Mouse (Mus musculus) monocyte, adult 2 months (primary cell): ENCODE results near the gene H2-Q1.
"Not testable (repeated sequence)": the region's sequence is repeated elsewhere in the genome, so short reads cannot be mapped to it uniquely, and the experiment has no call there.

Experiments used
- DNase-seq, 2 experiments: peaks; one replicate each; pipeline ENCODE4 v3.0.0; 2022; ENCODE audit warnings: low spot score in 2 of 2, low read depth in 1 of 2

H2-Q1 gene

GRCm38 (mm10) chr17:35320327-35321081 is at the start of gene H2-Q1:
Gene H2-Q1, plus strand, starts transcription at chr17:35320405.
- no peak for DNase-seq

DNA sequence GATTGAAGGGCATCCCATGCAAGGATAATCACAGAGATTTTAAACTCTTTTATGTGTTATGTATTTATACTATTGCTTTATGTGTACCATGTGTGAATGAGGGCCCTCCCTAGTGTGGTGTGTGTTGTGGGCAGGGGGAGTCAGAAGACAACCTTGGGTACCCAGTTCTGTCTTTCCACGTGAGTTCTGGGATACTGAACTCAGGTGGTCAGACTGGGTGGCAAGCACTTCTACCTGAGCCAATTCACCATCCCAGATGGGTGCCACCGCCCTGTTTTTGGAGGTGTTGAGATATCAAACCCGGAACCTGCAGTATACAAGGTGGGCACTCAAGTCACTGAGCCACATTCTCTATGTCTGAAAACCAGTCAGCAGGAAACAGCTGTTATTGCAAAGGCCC is 48.0 kb upstream of the H2-Q1 start:
- no peak for DNase-seq

DNA sequence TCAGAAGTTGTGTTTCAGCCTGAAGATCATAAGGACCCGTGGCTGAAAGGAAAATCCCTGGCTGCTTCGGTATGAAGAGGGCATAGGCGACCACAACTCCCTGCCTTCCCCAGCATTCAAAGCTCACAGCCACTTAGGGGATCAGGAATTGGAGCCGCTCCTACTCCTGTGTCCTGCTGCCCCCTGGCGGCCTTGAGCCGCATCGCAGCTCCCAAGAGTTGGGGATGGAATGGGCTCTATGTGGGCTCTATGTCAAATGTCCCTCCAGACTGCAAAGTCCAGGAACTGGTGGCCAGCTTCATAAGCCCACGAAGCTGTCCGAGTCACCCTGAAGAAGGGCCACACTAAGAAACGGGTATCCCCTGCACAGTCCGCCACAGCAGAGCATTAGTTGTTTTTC is 45.4 kb upstream of the H2-Q1 start:
- DNase-seq = peak; percentile 67 to 81

GRCm38 (mm10) chr17:35276304-35276864 is 43.8 kb upstream of the H2-Q1 start:
- DNase-seq = no peak

DNA sequence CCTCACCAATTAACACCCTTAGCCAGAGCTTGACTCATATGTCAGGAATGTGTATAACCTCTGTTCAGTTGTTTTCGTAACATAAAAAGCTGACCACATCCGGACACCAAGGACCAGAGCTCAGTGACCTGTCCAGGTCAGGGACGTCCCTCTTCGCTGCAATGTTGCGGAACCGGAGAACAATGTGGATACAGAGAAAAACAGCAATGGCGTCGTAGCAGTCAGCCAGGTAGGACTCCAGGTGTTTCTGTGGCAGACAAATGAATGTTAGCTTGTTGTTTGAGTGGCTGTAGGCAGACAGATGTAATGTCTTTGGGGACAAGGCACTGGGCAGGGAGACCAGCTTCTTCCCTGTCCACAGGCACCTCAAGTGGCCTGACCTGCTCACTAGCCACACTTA is 42.2 kb upstream of the H2-Q1 start:
- DNase-seq = no peak

DNA sequence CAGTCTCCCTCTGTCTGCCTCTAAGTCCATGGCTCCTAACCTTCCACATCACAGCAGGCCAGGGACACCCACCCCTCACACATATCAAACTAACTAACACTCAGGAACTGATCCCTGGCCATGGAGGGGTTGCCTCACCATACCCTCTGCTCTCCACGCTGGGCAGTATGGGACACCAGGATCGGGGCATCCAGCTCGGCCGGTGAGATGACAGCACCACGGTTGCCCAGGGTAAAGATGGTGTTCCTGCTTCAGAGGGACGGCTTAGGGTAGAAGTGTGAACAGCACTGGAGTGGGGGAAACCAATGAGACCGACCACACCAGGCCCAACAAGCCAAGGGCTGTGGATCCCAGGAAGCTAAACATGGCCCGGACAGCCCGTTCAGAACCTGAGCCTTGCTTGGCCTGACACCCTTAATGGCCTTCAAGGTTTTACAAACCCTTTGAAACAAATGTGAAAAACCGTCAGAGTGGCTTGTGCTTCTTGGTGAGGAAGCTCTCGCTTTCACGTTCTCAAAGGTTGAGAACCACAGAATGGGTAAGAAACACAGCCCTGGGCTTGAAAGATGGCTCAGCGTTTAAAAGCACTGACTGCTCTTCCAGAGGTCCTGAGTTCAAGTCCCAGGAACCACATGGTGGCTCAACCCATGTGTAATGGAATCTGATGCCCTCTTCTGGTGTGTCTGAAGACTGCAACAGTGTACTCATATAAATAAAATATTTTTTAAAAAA is 41.1 kb upstream of the H2-Q1 start:
- no peak for DNase-seq

- DNase-seq = no peak
Measured at GRCm38 (mm10) chr17:35280276-35280675, 39.9 kb upstream of the H2-Q1 start.

GRCm38 (mm10) chr17:35285431-35285830 is 34.8 kb upstream of the H2-Q1 start:
- no peak for DNase-seq

DNA sequence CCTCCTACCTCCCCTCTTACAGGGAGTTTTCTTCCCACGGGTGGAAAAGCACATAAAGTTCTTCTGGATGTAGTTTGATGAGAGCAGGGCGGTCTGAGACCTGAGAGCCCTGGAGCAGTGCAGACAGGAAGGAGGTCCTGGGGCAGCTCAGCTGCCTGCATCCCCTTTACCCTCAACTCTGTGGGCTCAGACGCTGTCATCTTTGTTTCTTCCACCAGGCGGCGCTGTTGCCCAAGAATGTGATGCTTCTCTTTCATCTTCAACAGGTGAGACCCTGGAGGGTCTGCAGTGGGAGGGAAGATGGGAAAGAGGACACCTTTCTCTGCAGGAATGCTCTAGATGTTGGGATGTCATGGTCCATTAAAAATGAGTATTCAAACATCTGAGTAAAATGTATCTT is 24.4 kb upstream of the H2-Q1 start:
- peak; percentile 23 to 65 for DNase-seq

DNA sequence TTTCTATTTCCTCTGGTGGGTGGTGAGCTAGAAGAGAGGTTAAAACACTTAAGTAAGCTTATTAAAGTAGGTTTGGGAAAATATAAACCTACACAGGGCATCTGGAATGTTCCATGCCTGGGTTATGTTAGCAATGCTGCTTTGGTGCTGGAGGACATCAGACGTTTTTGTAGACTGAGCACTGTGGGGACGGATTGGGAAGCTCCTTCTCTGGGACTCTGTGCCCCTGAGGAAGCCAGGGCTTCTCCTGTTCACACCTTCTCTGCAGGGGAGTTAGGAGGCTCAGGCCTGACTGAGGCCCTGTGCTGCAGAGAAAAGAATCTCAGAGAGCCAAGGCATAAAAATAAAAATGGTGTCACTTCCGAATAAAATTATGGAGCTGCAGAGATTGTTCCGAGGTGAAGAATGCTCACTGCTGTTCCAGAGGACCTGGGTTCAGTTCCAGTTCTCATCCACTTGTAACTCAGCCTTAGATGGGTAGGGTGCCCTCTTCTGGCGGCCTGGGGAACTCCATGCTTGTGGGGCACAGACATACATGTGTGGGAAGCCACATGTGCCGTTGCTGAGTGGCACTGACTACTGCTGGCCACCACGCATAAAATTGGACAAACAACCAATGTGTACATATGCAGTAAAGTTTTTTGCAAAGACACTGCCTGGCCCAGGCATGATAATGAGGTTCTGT is 19.8 kb upstream of the H2-Q1 start:
- not testable (repeated sequence) for DNase-seq

DNA sequence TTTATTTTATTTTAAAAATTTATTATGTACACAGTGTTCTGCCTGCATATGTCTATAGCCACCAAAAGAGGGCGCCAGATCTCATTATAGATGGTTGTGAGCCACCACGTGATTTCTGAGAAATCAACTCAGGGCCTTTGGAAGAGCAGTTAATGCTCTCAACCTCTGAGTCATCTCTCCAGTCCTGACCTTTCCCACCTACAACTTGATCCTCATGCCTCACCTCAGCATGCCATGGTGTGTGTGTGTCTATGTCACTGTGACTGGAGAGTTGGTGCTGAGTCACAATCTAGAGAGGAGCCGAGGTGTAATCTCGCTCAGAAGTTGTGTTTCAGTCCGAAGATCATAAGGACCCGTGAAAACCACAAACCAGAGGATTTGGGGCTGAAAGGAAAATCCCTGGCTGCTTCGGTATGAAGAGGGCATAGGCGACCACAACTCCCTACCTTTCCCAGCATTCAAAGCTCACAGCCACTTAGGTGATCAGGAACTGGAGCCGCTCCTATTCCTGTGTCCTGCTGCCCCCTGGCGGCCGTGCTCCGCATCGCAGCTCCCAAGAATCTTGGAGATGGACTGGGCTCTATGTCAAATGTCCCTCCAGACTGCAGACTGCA is 18.5 kb upstream of the H2-Q1 start:
- peak; percentile 66 to 89 for DNase-seq

DNA sequence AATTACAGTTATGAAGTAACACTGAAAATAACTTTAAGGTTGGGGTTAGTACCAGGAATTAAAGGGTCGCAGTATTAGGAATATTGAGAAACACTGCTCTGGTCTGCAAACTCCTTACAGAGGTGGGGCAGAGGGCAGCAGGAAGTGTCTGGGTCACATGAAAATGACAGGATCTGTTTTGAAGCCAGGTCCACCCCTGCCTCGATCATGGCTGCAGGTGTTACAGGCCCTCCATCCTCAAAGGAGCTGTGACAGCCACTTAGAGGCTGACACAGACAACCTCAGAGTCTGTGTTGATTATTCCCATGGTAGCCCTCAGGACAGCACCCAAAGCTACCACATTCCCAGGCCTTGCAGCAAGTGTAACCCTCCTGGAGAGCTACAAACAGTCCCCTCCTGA is 16.9 kb upstream of the H2-Q1 start:
- DNase-seq = no peak

DNA sequence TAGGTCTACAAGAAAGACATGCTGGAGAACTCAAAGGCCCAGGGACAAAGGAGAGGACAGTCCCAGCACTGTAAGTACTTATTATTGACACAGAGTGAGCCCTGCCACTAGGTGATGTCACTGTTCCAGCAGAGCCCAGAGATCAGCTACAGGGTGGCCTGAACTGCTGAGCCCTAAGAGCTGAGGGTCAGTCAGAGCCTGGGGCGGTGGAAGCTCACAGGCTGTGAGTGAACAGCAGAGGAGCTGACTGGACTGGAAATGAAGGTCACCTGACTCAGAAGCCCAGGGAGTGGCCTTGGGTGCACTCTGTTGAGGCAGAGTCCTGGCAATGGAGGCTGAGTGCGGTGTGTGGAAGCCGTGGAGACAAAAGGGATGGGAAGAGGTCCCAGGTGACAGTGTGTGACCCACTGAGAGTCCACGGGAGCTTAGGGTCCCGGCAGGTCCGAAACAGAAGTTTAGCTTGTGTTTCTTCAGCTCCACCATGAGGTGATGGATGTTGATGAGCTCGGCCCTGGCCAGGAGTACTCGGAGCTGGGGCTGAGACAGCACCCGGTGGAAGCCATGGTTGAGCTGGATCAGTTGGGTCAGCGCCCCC is 16.4 kb upstream of the H2-Q1 start:
- DNase-seq = no peak

GRCm38 (mm10) chr17:35304478-35304877 is 15.7 kb upstream of the H2-Q1 start:
- no peak for DNase-seq

DNA sequence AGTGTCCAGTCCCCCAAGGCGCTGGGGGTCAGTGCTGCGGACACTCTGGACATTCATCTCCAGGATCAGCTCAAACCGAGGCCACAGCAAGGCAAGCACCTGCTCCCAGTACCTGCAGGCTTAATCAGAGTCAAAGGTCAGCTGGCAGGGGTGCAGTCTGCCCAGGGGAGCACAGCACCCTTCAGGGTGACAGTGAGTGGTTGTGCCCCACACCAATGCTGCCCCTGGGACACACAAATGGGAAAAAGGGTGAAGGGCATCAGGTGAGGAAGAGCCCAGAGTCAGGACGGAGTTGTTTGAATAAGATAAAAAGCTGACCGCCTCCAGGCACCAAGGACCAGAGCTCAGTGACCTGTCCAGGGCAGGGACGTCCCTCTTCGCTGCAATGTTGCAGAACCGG is 15.3 kb upstream of the H2-Q1 start:
- not testable (repeated sequence) for DNase-seq

GRCm38 (mm10) chr17:35318671-35319070 is 1.5 kb upstream of the H2-Q1 start:
- DNase-seq = no peak

- not testable (repeated sequence) for DNase-seq
Measured at GRCm38 (mm10) chr17:35325124-35325523, 4.9 kb downstream of the H2-Q1 start.

DNA sequence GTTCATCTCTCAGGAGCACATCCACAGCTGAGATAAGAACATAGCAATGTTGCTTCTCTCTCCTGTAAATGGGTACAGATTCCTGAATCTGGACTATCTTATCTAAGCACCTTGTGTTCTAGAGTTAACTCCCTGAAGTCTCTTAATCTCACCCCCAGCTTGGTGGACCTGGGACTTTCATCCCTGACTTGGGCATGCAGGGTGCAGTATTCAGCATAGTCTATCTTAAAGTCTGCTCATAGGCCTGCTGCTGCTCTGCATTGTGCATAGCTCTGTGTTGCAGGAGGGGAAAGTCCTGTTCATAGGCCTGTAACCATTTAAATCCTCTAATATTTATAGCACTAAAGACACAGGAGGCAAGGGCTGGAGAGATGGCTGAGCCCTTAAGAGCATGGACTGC is 5.8 kb downstream of the H2-Q1 start:
- DNase-seq = not testable (repeated sequence)

- not testable (repeated sequence) for DNase-seq
Measured at GRCm38 (mm10) chr17:35329714-35330113, 9.5 kb downstream of the H2-Q1 start.

- DNase-seq = not testable (repeated sequence)
Measured at GRCm38 (mm10) chr17:35331546-35331945, 11.3 kb downstream of the H2-Q1 start.
